Mouse (Mus musculus) G1E (cell line): ENCODE measurements around the gene Tulp4. TPM values are rescaled to one million over a fixed set of nuclear protein-coding genes. Genes with fewer than 3 reads are reported as not detected.

Experiments used
- ATAC-seq: 2 replicates; pipeline ENCODE4 v1.8.0; 2016; ENCODE audit warnings: mild to moderate bottlenecking; ENCODE audit not compliant: insufficient number of reproducible peaks, poor library complexity, low FRiP score, severe bottlenecking; ENCODE audit errors: extremely low read depth
- DNase-seq: peaks from one replicate; pipeline ENCODE4 v3.0.0; 2012; ENCODE audit warnings: low spot score
- H3K27me3 ChIP-seq: 2 replicates; pipeline ENCODE4 v1.6.1; 2012; ENCODE audit warnings: mild to moderate bottlenecking, low read length, inconsistent platforms; ENCODE audit not compliant: insufficient read depth
- H3K36me3 ChIP-seq: replicated peaks from 2 replicates; pipeline ENCODE3; 2012; ENCODE audit warnings: mild to moderate bottlenecking, inconsistent platforms
- H3K4me1 ChIP-seq: 2 replicates; pipeline ENCODE4 v1.6.1; 2012; ENCODE audit warnings: low read depth, low read length, inconsistent platforms, mixed read lengths; ENCODE audit not compliant: insufficient read depth
- H3K4me3 ChIP-seq: 2 replicates; pipeline ENCODE4 v1.5.1; 2012; ENCODE audit warnings: low read depth, mild to moderate bottlenecking, inconsistent platforms, low read length, moderate library complexity, mixed read lengths
- H3K9me3 ChIP-seq: replicated peaks from 2 replicates; pipeline ENCODE4 v1.6.1; 2012; ENCODE audit warnings: inconsistent platforms
- CTCF ChIP-seq: IDR thresholded peaks from 2 replicates; pipeline ENCODE4 v1.5.1; 2012; ENCODE audit warnings: low read depth, low read length, inconsistent platforms, mixed read lengths
- GATA1 ChIP-seq: IDR thresholded peaks from 2 replicates; pipeline ENCODE4 v1.6.1; 2012; ENCODE audit warnings: borderline replicate concordance, low read length, inconsistent platforms, mixed read lengths
- GATA2 ChIP-seq: IDR thresholded peaks from 2 replicates; pipeline ENCODE4 v1.6.1; 2012; ENCODE audit warnings: low read depth, low read length, inconsistent platforms, borderline replicate concordance
- POLR2AphosphoS5 ChIP-seq: IDR thresholded peaks from 2 replicates; pipeline ENCODE4 v1.6.1; 2012; ENCODE audit warnings: low read depth, low read length, inconsistent platforms; ENCODE audit not compliant: insufficient replicate concordance
- TAL1 ChIP-seq: conservative IDR thresholded peaks from 2 replicates; pipeline ENCODE4 v1.6.1; 2012; ENCODE audit warnings: low read depth, low read length, inconsistent platforms, mixed read lengths
- polyA plus RNA-seq: library from polyadenylated mRNA; stranded (reverse); fragments of >175 nt; gene quantifications from 2 replicates; pipeline ENCODE4 v1.2.3, GENCODE M21; 2012
- total RNA-seq, 2 experiments: library from RNA; stranded (forward) in 1 of 2; stranded (reverse) in 1 of 2; fragments of 200-1000 nt in 1 of 2; fragments of >200 nt in 1 of 2; fragmentation: Nextera tagmentation in 1 of 2; gene quantifications; 2 replicates each; pipeline ENCODE4 v1.2.3; 2014 to 2017

The Tulp4 gene
- total and polyA plus RNA-seq, 3 experiments: 19.3 to 61.2 (median 53.0) TPM

- Histone ChIP-seq H3K4me1 (no peaks in the 10 kb centered on the region), H3K27me3 (no peaks in the 10 kb centered on the region), H3K9me3 (no peaks in the 10 kb centered on the region), H3K36me3 (peaks cover 2% of the 10 kb centered on the region), H3K4me3 (no peak overlapping the region)
- ATAC-seq (no peak), DNase-seq (no peak)
- TF ChIP-seq GATA2 (no peak), POLR2AphosphoS5 (no peak), TAL1 (no peak), CTCF (no peak), GATA1 (no peak)
Measured at GRCm38 (mm10) chr17:6160495-6160894, 54.3 kb downstream of the Tulp4 start.

- no peaks in the 10 kb centered on the region for H3K4me1 ChIP-seq
- no peak for TF ChIP-seq GATA2
- TF ChIP-seq POLR2AphosphoS5: no peak
- TF ChIP-seq TAL1: no peak
- no peak for TF ChIP-seq CTCF
- TF ChIP-seq GATA1: no peak
- H3K27me3 ChIP-seq: no peaks in the 10 kb centered on the region
- H3K4me3 ChIP-seq: no peak overlapping the region
- DNase-seq (no peak), ATAC-seq (no peak)
- no peaks in the 10 kb centered on the region for H3K9me3 ChIP-seq
- H3K36me3 ChIP-seq: peaks cover 2% of the 10 kb centered on the region
Measured at GRCm38 (mm10) chr17:6161916-6162315, 55.7 kb downstream of the Tulp4 start.

- H3K9me3 ChIP-seq: no peaks in the 10 kb centered on the region
- H3K4me1 ChIP-seq: no peaks in the 10 kb centered on the region
- no peak overlapping the region for H3K4me3 ChIP-seq
- no peaks in the 10 kb centered on the region for H3K36me3 ChIP-seq
- DNase-seq (no peak), ATAC-seq (no peak)
- no peaks in the 10 kb centered on the region for H3K27me3 ChIP-seq
- no peak for TF ChIP-seq POLR2AphosphoS5
Measured at GRCm38 (mm10) chr17:6162761-6163160, 56.5 kb downstream of the Tulp4 start.

- ATAC-seq: no peak; the same call in 1 of the 2 replicates
- Histone ChIP-seq H3K36me3 (no peaks in the 10 kb centered on the region), H3K9me3 (no peaks in the 10 kb centered on the region), H3K4me1 (no peaks in the 10 kb centered on the region), H3K27me3 (no peaks in the 10 kb centered on the region), H3K4me3 (no peak overlapping the region)
- no peak for DNase-seq
- TF ChIP-seq POLR2AphosphoS5: no peak
- no peak for TF ChIP-seq GATA1
- TF ChIP-seq GATA2: no peak
- TF ChIP-seq CTCF: no peak
- TF ChIP-seq TAL1: no peak
Measured at GRCm38 (mm10) chr17:6164911-6165310, 58.7 kb downstream of the Tulp4 start.

GRCm38 (mm10) chr17:6172440-6172839, 66.2 kb downstream of the Tulp4 start:
- ATAC-seq: no peak
- H3K27me3 ChIP-seq: no peaks in the 10 kb centered on the region
- H3K9me3 ChIP-seq: no peaks in the 10 kb centered on the region
- DNase-seq: no peak
- H3K4me1 ChIP-seq: peaks cover 3% of the 10 kb centered on the region
- H3K4me3 ChIP-seq: no peak overlapping the region
- peaks cover 2% of the 10 kb centered on the region for H3K36me3 ChIP-seq
- no peak for TF ChIP-seq POLR2AphosphoS5
- TF ChIP-seq GATA2: no peak
- TF ChIP-seq TAL1: no peak
- no peak for TF ChIP-seq GATA1
- TF ChIP-seq CTCF: no peak

GRCm38 (mm10) chr17:6172926-6173690, 66.9 kb downstream of the Tulp4 start:
- H3K36me3 ChIP-seq: peaks cover 5% of the 10 kb centered on the region
- no peaks in the 10 kb centered on the region for H3K9me3 ChIP-seq
- peaks cover 3% of the 10 kb centered on the region for H3K4me1 ChIP-seq
- no peak for TF ChIP-seq POLR2AphosphoS5
- TF ChIP-seq TAL1: no peak
- no peak for TF ChIP-seq GATA2
- TF ChIP-seq CTCF: no peak
- TF ChIP-seq GATA1: no peak
- H3K27me3 ChIP-seq: no peaks in the 10 kb centered on the region
- ATAC-seq: peak; percentile 91
- no peak overlapping the region for H3K4me3 ChIP-seq
- no peak for DNase-seq

GRCm38 (mm10) chr17:6174574-6174973, 68.3 kb downstream of the Tulp4 start:
- Histone ChIP-seq H3K27me3 (no peaks in the 10 kb centered on the region), H3K4me3 (no peak overlapping the region), H3K4me1 (peaks cover 3% of the 10 kb centered on the region), H3K9me3 (no peaks in the 10 kb centered on the region), H3K36me3 (peaks cover 11% of the 10 kb centered on the region)
- ATAC-seq (no peak), DNase-seq (no peak)
- no peak for TF ChIP-seq GATA1
- no peak for TF ChIP-seq TAL1
- no peak for TF ChIP-seq GATA2
- TF ChIP-seq POLR2AphosphoS5: no peak
- TF ChIP-seq CTCF: no peak
